Mouse (Mus musculus): ENCODE data around the gene Rassf7. TPM values are rescaled to one million over a fixed set of nuclear protein-coding genes. Genes with fewer than 3 reads are reported as not detected.

Gene Rassf7
- total and polyA plus RNA-seq, 3 experiments: 7.0 to 9.5 TPM; not detected in 1

- Histone ChIP-seq H3K9me3 (replicated peaks; ENCODE audit: insufficient read depth, low read length) (no peaks in the 10 kb centered on the region), H3K27me3 (ENCODE audit: control insufficient read depth in 1 of 2, insufficient read depth in 2 of 2, low read length in 2 of 2) (no peaks in the 10 kb centered on the region), H3K4me1 (ENCODE audit: control insufficient read depth in 1 of 2, insufficient read depth in 2 of 2, low read length in 2 of 2) (peaks cover 6 to 17% of the 10 kb centered on the region in 2 experiments), H3K9ac (ENCODE audit: control insufficient read depth, low read depth, low read length, poor library complexity, severe bottlenecking) (peak within 1 kb of the TSS; percentile 91), H3K79me2 (ENCODE audit: control insufficient read depth, insufficient read depth, low read length, poor library complexity) (peaks cover 10% of the 10 kb centered on the region), H3K4me3 (ENCODE audit: control insufficient read depth in 1 of 2, insufficient read depth in 1 of 2, low read depth in 2 of 2, low read length in 2 of 2) (peak within 1 kb of the TSS; percentile 82 to 84), H3K27ac (ENCODE audit: control insufficient read depth, low read depth, low read length) (peak within 1 kb of the TSS; percentile 87), H3K36me3 (ENCODE audit: control insufficient read depth in 1 of 2, insufficient read depth in 2 of 2, low read length in 2 of 2) (peaks cover 0 to 13% of the 10 kb centered on the region in 2 experiments; a peak in 2 of 4 replicates)
- DNase-seq (ENCODE audit: low read depth, low spot score): peak; percentile 98
- no peak for TF ChIP-seq SMC3 (IDR thresholded peaks at IDR 0.05; ENCODE audit: low read depth, low read length)
- TF ChIP-seq MYC (IDR thresholded peaks at IDR 0.05; ENCODE audit: low read depth, low read length): peak; percentile 74
- no peak for TF ChIP-seq GATA1 (IDR thresholded peaks at IDR 0.05; ENCODE audit: low read depth, low read length)
- peak; percentile 55; the same call in 1 of the 2 replicates for TF ChIP-seq KAT2A (conservative IDR thresholded peaks at IDR 0.05; ENCODE audit: low read depth, low read length)
- TF ChIP-seq POLR2A (IDR thresholded peaks at IDR 0.05; ENCODE audit: control insufficient read depth in 1 of 2, insufficient read depth in 1 of 2, low read depth in 1 of 2, low read length in 2 of 2, poor library complexity in 1 of 2): peak; percentile 74 to 89
- TF ChIP-seq GABPA (IDR thresholded peaks at IDR 0.05; ENCODE audit: low read depth, low read length): no peak
- TF ChIP-seq USF2 (IDR thresholded peaks at IDR 0.05; ENCODE audit: borderline replicate concordance in 1 of 2, insufficient read depth in 1 of 2, low read depth in 1 of 2, low read length in 2 of 2): peak in 1 of 2 experiments; percentile 62; a peak in 1 of 4 replicates
- no peak for TF ChIP-seq MAFK (IDR thresholded peaks at IDR 0.05; ENCODE audit: borderline replicate concordance, low read depth, low read length)
- TF ChIP-seq ELF1 (IDR thresholded peaks at IDR 0.05; ENCODE audit: low read depth, low read length): peak; percentile 92
- TF ChIP-seq ETS1 (IDR thresholded peaks at IDR 0.05; ENCODE audit: low read depth, low read length): peak; percentile 15; the same call in 1 of the 2 replicates
- TF ChIP-seq ZNF384 (IDR thresholded peaks at IDR 0.05; ENCODE audit: low read depth, low read length): no peak
- no peak for TF ChIP-seq ZC3H11A (IDR thresholded peaks at IDR 0.05; ENCODE audit: low read depth, low read length)
- peak; percentile 88 for TF ChIP-seq HCFC1 (IDR thresholded peaks at IDR 0.05; ENCODE audit: low read depth, low read length)
- TF ChIP-seq NELFE (IDR thresholded peaks at IDR 0.05; ENCODE audit: low read depth, low read length): peak; percentile 90
- peak; percentile 57 for TF ChIP-seq BHLHE40 (IDR thresholded peaks at IDR 0.05; ENCODE audit: borderline replicate concordance, low read depth, low read length)
- peak; percentile 90 for TF ChIP-seq MXI1 (IDR thresholded peaks at IDR 0.05; ENCODE audit: low read depth, low read length)
- peak; percentile 60 for TF ChIP-seq CHD2 (IDR thresholded peaks at IDR 0.05; ENCODE audit: low read length)
- TF ChIP-seq POLR2AphosphoS5 (IDR thresholded peaks at IDR 0.05; ENCODE audit: borderline replicate concordance, low read depth, low read length): no peak; the same call in 1 of the 2 replicates
- no peak for TF ChIP-seq E2F4 (IDR thresholded peaks at IDR 0.05; ENCODE audit: borderline replicate concordance, low read depth, low read length)
- TF ChIP-seq USF1 (IDR thresholded peaks at IDR 0.05; ENCODE audit: low read depth, low read length): peak; percentile 92
- TF ChIP-seq UBTF (IDR thresholded peaks at IDR 0.05; ENCODE audit: borderline replicate concordance, insufficient read depth, low read depth, low read length): no peak
- TF ChIP-seq RCOR1 (IDR thresholded peaks at IDR 0.05; ENCODE audit: low read depth, low read length): no peak
- no peak for TF ChIP-seq RAD21 (IDR thresholded peaks at IDR 0.05; ENCODE audit: low read depth, low read length)
- peak; percentile 23; the same call in 1 of the 2 replicates for TF ChIP-seq TCF12 (IDR thresholded peaks at IDR 0.05; ENCODE audit: low read depth, low read length)
- no peak; the same call in 1 of the 2 replicates for TF ChIP-seq CHD1 (IDR thresholded peaks at IDR 0.05; ENCODE audit: low read depth, low read length)
- TF ChIP-seq EP300 (IDR thresholded peaks at IDR 0.05; ENCODE audit: low read depth in 1 of 2, low read length in 2 of 2): no peak; a peak in 1 of 4 replicates
- peak; percentile 79 for TF ChIP-seq NRF1 (IDR thresholded peaks at IDR 0.05; ENCODE audit: insufficient read depth, low read depth, low read length, poor library complexity, severe bottlenecking)
- no peak for TF ChIP-seq MEF2A (IDR thresholded peaks at IDR 0.05; ENCODE audit: extremely low read depth, insufficient replicate concordance, low read depth, low read length, poor library complexity, severe bottlenecking)
- peak; percentile 56 for TF ChIP-seq TBP (IDR thresholded peaks at IDR 0.05; ENCODE audit: low read depth, low read length)
- no peak for TF ChIP-seq MYB (IDR thresholded peaks at IDR 0.05; ENCODE audit: low read depth, low read length)
- TF ChIP-seq MAX (IDR thresholded peaks at IDR 0.05; ENCODE audit: low read length): peak; percentile 90
- TF ChIP-seq SIN3A (IDR thresholded peaks at IDR 0.05; ENCODE audit: low read length): peak; percentile 91
- no peak for TF ChIP-seq ZKSCAN1 (IDR thresholded peaks at IDR 0.05; ENCODE audit: low read depth, low read length)
- peak; percentile 76; the same call in 1 of the 2 replicates for TF ChIP-seq ZMIZ1 (IDR thresholded peaks at IDR 0.05; ENCODE audit: low read depth, low read length)
Measured at GRCm38 (mm10) chr7:141172116-141173006, 43.3 kb upstream of the Rassf7 start, which contains the start of gene Rnh1. Gene Rnh1, minus strand, starts transcription at chr7:141172857.
